Mouse (Mus musculus) gastrocnemius, postnatal 25 days (tissue): ENCODE results near the gene Eif4a1. TPM values are rescaled to one million over a fixed set of nuclear protein-coding genes. Genes with fewer than 3 reads are reported as not detected.
A peak's percentile ranks its signal among the peaks of the same experiment; 100 is the strongest.
"Not testable (repeated sequence)": the region's sequence is repeated elsewhere in the genome, so short reads cannot be mapped to it uniquely, and the experiment has no call there.

Source experiments
- DNase-seq: peaks from one replicate; pipeline ENCODE4 v3.0.0; 2022
- total RNA-seq, 2 experiments: library from RNA; stranded (reverse); gene quantifications; 1 replicate in 1 of 2; 2 replicates in 1 of 2; pipeline ENCODE4 v1.2.3; 2021

The Eif4a1 gene
- total RNA-seq, 2 experiments from 2014 or later = 99.8 to 102 TPM

- not testable (repeated sequence) for DNase-seq
These were observed 30.7 kb upstream of the Eif4a1 start for GRCm38 (mm10) chr11:69702886-69703285.

- no peak for DNase-seq
These were observed 27.4 kb upstream of the Eif4a1 start for GRCm38 (mm10) chr11:69699595-69699994.

- no peak for DNase-seq
These were observed 26.4 kb upstream of the Eif4a1 start for GRCm38 (mm10) chr11:69698574-69698973.

GRCm38 (mm10) chr11:69697396-69697795 is 25.2 kb upstream of the Eif4a1 start:
- DNase-seq = no peak

DNA sequence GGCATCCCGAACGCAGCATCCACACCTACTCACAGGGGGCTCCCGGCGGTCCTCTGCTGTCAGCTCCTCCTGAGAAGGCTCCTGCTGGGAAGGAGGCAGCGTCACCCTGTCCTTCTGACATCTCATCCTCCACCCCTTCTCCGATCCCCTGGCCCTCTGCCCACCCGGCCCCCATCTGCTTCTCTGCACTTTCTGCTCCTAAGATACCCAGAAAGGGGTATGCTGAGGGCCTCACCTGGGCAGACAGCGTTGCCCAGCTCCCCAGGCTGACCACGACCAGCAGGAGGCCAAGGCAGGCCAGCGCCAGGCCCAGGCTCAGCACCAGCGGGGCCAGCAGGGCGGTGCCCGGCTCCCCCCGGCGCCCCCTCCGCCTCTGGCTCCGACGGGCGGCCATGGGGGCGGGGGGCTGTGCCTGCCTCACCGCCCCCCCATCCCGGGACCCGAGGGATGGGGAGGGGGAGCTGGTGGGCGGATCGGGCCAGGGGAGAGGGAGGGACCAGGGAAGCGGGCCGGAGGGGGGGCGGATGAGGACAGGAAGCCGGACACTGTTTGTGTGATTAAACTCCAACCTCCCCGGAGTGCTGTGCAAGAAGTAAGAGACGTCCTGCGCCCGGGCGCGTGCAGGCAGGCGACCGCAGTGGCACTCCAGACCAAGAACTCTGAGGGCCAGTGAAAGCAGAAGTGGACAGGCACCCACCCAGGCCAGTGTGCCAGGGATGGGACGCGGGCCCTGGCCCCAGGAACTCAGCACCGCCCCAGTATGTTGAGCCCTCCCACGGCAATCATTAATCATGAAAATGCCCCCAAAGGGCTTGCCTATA is 23.3 kb upstream of the Eif4a1 start, which contains the start of the genes Tnfsf12 and Tnfsfm13:
TSS of gene Tnfsf12 (minus strand) at position 489 of the 821 bp plus-strand sequence.
TSS of gene Tnfsfm13 (minus strand) at position 738 of the 821 bp plus-strand sequence.
- peak; percentile 81 for DNase-seq

GRCm38 (mm10) chr11:69695046-69695360 is 22.8 kb upstream of the Eif4a1 start:
- no peak for DNase-seq

DNA sequence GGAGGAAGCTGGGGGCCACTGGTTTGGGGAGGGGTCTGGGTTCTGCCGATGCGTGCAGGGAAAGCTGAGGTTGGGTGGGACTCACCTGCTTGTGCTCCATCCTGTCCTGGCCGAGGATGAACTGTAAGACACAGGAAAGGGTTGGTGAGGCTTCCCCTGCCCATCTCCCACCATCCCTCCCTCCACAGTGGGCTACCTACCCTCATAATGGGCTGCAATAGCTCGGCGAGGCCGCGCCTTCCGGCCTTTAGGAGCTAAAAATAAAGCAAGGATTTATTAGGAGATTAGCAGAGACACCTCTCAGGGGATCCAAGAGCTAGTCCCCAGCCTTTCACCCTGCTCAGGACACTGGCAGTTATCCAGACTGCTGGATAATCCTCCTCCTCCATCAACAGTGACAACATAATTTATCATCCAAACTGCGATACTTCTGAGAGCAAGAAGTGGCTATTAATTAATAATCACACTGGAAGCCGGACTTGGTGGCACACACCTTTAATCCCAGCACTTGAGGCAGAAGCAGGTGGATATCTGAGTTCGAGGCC is 21.3 kb upstream of the Eif4a1 start:
- no peak for DNase-seq

DNA sequence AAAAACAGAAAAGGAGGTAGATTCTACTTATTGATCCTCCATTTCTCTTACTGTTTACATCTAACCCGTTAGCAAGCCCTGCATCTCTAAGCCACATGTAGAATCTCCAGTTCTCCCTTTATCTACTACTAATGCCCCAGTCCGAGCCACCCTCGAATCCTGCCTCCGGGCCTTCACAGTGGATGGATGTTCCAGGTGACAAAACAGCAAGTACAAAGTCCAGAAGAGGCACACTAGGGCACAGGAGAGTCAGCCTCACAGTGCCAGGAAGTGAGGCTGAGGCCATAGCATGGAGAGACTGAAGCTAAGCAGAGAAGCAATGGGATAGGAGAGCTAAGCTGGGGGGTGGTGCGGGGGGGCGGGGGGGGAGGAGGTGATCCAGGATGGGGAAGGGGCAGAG is 20.6 kb upstream of the Eif4a1 start:
- no peak for DNase-seq

GRCm38 (mm10) chr11:69692196-69692811 is 20.1 kb upstream of the Eif4a1 start:
- no peak for DNase-seq

- no peak for DNase-seq
These were observed 17.7 kb upstream of the Eif4a1 start for GRCm38 (mm10) chr11:69689891-69690290.

DNA sequence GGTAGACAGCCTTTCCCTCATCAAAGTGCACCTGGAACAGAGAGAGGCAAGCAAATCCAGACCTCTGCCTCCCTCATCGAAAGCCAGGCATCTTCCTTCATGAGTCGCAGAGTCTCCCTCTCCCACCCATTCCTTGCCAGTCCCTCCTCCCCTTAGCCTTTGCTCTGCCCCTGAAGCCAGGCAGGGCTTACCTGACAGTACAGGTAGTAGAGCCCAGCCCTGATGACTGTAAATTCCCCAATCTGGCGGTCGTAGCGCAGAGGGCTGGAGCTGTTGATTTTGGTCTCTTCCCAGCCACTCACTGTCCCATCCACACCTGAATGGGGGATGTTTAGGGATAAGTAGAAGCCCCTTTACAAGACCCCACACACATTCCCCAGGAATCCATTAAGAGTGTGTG is 14.8 kb upstream of the Eif4a1 start:
- no peak for DNase-seq

DNA sequence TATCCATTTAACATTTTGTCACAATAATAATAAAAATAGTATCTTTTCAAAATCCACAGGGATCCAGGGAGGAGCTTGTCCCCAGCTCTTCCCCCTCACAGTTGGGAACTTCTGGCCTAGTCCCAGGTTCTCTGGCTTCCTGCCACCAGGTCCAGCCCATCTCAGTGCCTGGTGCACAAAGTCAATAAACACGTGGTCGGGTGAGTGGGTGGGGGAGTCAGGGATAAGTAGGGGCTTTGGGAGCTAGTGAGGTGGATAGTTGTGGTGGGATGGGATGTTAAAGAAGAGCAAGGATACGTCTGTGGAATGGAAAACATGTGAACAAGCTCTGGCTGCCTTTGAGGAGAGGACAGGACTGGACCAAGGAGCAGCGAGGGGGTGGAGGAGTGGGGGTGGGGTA is 14.2 kb upstream of the Eif4a1 start:
- peak; percentile 83 for DNase-seq

DNA sequence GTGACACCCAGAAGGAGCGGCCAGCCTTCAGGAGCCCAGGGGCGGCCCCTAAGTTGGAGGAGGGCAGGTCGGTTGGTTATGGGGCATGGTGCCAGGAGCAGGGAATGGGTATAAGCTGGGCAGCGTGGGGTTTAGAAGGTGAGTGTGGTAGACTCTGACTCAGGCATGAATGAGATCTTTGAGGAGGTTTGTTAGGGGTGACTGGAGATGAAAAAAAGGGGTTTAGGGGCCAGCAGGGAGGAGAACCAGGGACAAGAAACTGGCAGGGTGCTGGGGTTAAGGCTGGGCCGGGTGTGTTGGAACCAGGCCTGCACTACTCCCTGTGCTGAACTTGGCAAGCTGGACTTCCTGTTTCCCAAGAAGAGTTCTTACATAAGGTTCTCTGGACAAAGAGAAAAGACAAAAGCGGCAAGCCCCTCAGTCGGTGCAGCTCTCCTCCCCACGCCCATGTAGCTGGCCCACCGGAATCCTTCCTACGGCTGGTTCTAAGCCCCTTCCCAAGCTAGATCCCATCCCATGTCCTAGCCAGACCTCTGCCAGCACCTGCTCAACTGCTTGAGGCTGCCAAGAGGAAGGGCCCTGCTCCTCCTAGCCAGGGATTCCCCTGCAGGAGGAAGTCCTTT is 13.4 kb upstream of the Eif4a1 start, which contains the start of gene Tnfsf13:
TSS of gene Tnfsf13 (minus strand) at position 259 of the 623 bp plus-strand sequence.
- peak; percentile 86 for DNase-seq

DNA sequence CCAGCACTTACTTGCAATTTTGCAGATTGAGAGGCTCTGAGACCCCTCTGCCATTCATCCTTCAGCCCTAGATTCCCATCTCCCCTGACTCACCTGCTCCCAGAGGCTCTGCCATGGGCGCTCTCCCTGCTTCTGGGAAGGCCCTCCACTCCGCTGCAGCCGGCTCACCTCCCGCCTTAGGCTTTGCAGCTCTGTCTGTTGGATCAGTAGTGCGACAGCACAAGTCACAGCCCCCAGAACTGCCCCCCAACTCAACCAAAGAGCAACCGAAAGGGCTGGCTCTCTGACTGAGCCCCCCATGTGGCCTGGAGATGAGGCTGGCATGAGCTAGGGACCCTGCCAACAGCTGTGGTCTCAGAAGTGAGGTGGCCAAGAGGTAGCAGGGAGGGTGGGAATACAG is 12.7 kb upstream of the Eif4a1 start:
- DNase-seq = no peak

- DNase-seq = no peak
These were observed 12.0 kb upstream of the Eif4a1 start for GRCm38 (mm10) chr11:69684128-69684745.

DNA sequence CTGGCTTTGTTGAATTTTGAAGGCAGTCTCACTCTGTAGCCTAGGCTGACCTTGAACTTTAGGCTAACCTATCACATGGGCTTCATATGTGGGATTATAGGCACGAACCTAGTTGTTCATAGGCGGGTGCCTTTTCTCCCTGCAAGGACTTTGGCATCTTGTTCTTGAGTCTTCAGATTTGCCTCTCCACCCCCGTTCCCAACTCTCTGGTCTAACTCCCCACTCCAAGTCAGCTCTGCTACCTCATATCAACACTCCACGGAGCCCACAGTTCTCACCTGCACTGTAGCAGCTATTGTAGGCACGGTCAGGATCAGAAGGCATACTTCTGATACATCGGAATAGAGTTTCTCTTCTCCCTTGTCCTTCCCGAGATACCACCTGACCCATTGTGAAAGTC is 11.4 kb upstream of the Eif4a1 start:
- no peak for DNase-seq

DNA sequence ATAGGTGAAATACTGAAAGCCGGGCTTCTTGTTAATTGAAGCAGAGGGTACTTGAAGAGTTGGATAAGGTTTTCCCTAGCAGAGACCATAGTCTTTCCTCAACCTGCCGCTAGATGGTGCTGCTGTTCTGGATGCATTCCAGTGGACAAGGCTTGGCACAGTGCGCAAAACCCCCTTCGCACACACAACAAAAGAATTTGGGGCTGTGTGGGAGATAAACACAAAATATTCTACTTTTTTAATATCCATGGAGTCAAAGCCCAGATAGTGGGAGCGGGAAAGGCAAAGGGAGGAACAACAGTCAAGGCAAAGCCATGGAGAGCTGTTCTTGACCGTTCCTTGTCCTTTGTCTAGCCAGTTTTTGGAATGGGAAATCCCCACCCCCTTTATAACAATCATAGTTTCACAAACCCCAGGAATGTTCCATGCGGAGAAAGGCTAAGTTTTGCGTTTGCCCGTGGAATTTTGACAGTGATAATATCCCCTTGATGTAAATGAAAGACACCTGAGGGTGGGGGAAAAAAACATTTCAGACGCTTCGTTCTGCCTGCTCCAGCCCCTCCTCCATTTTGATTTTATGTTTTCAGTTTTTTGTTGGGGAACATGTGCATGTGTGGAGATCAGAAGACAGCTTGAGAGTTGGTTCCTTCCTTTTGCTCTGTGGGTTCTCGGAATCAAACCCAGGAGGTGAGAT is 10.8 kb upstream of the Eif4a1 start:
- DNase-seq = peak; percentile 78

- no peak for DNase-seq
These were observed 10.1 kb upstream of the Eif4a1 start for GRCm38 (mm10) chr11:69682209-69682839.

- peak; percentile 97 for DNase-seq
These were observed 9.3 kb upstream of the Eif4a1 start, which contains the start of gene Senp3 for GRCm38 (mm10) chr11:69681314-69682208. TSS of gene Senp3 (minus strand) at chr11:69682084.
